Mouse (Mus musculus) lung, postnatal 0 days (tissue): ENCODE measurements at regions not wholly inside any gene's neighbourhood (a gene's known extent, or its start where the extent isn't known, plus 50 kb on each side); places are given as distances from the start of the nearest gene placed in this dataset.
"Not testable (repeated sequence)": the region's sequence is repeated elsewhere in the genome, so short reads cannot be mapped to it uniquely, and the experiment has no call there.

Experiments
- ATAC-seq: fragments of 200-750 bp; cut with Nextera tagmentation; 2 replicates; pipeline ENCODE4 v1.8.0; 2017; ENCODE audit warnings: moderate library complexity
- DNase-seq: peaks from one replicate; pipeline ENCODE4 v3.0.0-alpha.2; 2016; ENCODE audit warnings: low spot score
- H3K27ac ChIP-seq: fragments of 300-500 bp; sonication (generic); 2 replicates; pipeline ENCODE4 v1.5.1; 2014; ENCODE audit warnings: antibody characterized with exemption, mild to moderate bottlenecking, low read length, mixed read lengths
- H3K27me3 ChIP-seq: fragments of 300-500 bp; sonication (generic); replicated peaks from 2 replicates; pipeline ENCODE4 v1.6.1; 2014; ENCODE audit warnings: low read length, mixed read lengths; ENCODE audit not compliant: insufficient read depth
- H3K36me3 ChIP-seq: fragments of 300-500 bp; sonication (generic); 2 replicates; pipeline ENCODE4 v1.6.1; 2014; ENCODE audit warnings: low read length, mixed read lengths; ENCODE audit not compliant: insufficient read depth
- H3K4me1 ChIP-seq: fragments of 300-500 bp; sonication (generic); 2 replicates; pipeline ENCODE4 v1.6.1; 2014; ENCODE audit warnings: antibody characterized with exemption, low read depth, low read length, mixed read lengths; ENCODE audit not compliant: insufficient read depth
- H3K4me2 ChIP-seq: fragments of 300-500 bp; sonication (generic); replicated peaks from 2 replicates; pipeline ENCODE4 v1.6.1; 2014; ENCODE audit warnings: low read depth, mild to moderate bottlenecking, low read length, moderate library complexity, mixed read lengths
- H3K4me3 ChIP-seq: fragments of 300-500 bp; sonication (generic); 2 replicates; pipeline ENCODE4 v1.5.1; 2014; ENCODE audit warnings: low read depth, low read length
- H3K9ac ChIP-seq: fragments of 300-500 bp; sonication (generic); replicated peaks from 2 replicates; pipeline ENCODE4 v1.6.1; 2014; ENCODE audit warnings: low read depth, mild to moderate bottlenecking
- H3K9me3 ChIP-seq: fragments of 300-500 bp; sonication (generic); 2 replicates; pipeline ENCODE4 v1.6.1; 2016; ENCODE audit warnings: low read length, mixed read lengths
- CTCF ChIP-seq: IDR thresholded peaks from 2 replicates; pipeline ENCODE4 v1.5.1; 2016; ENCODE audit warnings: antibody characterized with exemption, mild to moderate bottlenecking
- EP300 ChIP-seq: IDR thresholded peaks from 2 replicates; pipeline ENCODE4 v1.6.1; 2016; ENCODE audit warnings: antibody characterized with exemption, mild to moderate bottlenecking, control low read depth
- WGBS: fragments of 180-500 bp; shearing (Covaris S2); extraction: QIAGEN DNeasy Blood & Tissue Kit; methylation state at CpG from one replicate; pipeline ENCODE4 v1.1.7; 2014; 5-methylcytosine and 5-hydroxymethylcytosine counted together

DNA sequence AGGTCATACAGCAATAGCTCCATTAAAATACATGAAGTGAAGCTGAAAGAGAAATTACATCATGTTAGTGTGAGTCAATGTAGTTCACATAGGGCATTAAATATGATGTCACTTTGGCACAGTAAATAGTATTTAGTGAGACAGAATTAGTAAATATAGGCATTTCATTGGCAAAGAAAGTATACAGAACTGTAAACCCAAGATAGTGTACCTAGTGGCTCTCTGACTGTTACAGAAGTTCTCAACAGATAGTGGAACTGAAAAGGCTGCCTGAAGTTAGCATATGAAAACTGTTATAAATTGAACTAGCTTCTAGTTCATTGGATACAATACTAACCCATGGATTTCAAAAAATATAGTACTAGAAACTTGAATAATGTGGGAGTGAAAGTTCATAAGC lies 1642.1 kb upstream of the Cdh6 start:
- H3K4me1 ChIP-seq, result no peaks in the 10 kb centered on the region
- H3K36me3 ChIP-seq, result no peaks in the 10 kb centered on the region
- no peak overlapping the region for H3K9ac ChIP-seq
- no peak for DNase-seq
- no peak overlapping the region for H3K4me2 ChIP-seq
- no peaks in the 10 kb centered on the region for H3K27me3 ChIP-seq
- no peak for ATAC-seq
- no peak overlapping the region for H3K27ac ChIP-seq
- H3K9me3 ChIP-seq, result no peaks in the 10 kb centered on the region
- no peak overlapping the region for H3K4me3 ChIP-seq
- TF ChIP-seq EP300 (no peak), CTCF (no peak)

DNA sequence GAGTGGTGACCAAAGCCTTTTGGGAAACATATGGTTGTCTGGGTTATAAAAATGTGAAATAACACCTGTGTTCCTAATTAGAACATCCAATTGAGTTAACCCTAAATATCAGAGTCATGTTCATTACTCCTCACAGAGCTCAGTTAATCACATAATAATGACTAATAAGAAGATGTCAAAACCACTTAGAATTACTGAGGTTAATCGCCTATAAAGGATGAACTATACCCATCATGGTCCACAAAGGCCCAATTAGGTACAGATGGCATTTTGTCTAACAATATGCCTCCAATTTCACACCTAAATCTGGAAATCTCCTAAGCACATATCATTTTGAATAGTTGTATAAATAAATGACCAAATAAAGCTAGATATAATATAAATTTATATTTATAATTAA lies 1633.4 kb upstream of the Cdh6 start:
- no peaks in the 10 kb centered on the region for H3K36me3 ChIP-seq
- H3K9me3 ChIP-seq, result no peaks in the 10 kb centered on the region
- H3K4me1 ChIP-seq, result no peaks in the 10 kb centered on the region
- no peak overlapping the region for H3K9ac ChIP-seq
- DNase-seq, result no peak
- no peak overlapping the region for H3K4me2 ChIP-seq
- TF ChIP-seq CTCF (no peak), EP300 (no peak)
- no peak overlapping the region for H3K4me3 ChIP-seq
- H3K27me3 ChIP-seq, result no peaks in the 10 kb centered on the region
- ATAC-seq, result no peak
- H3K27ac ChIP-seq, result no peak overlapping the region
- WGBS, result 50% methylated on average over 1 of the region's 1 CpGs

DNA sequence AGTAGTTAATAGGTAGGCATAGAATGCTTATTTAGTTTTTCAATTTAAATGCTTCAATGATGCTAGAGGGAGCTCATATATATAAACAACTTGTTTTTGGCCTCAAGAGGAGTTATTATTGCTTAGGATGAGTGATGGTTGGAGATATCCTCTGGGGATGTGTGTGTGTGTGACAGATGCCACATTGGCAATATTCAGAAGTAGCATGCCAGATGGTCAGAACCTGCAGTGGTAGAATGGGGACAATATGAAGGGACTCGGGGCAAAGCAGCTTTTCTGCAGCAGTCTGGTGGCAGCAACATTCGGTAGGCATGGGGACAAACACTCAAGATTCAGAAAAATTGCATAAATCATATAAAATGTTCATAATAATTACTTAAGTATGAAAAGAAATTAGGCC lies 1621.7 kb upstream of the Cdh6 start:
- Histone ChIP-seq H3K4me1 (no peaks in the 10 kb centered on the region), H3K9me3 (no peaks in the 10 kb centered on the region), H3K9ac (no peak overlapping the region), H3K27ac (no peak overlapping the region), H3K27me3 (no peaks in the 10 kb centered on the region), H3K36me3 (no peaks in the 10 kb centered on the region), H3K4me3 (no peak overlapping the region), H3K4me2 (no peak overlapping the region)
- 46% methylated on average over 2 of the region's 2 CpGs for WGBS
- TF ChIP-seq EP300 (no peak), CTCF (no peak)
- DNase-seq, result no peak
- no peak for ATAC-seq

DNA sequence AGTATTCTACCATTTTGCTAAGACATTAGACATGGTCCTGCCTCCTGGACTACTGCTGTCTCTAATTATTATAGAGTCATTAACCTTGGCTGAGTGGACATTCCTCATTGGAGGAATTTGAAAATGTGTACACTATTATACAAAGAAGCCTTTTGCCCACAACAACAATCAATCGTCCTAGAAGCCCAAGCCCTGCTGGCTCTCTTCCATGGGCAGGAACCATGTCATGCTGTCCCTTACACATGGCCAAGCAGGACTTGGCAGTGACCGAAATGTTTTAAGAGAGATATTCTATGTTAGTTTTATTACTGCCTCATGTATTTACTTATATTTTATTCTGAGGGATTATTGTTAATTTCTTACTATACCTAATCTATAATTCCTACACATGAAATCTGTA lies 1607.3 kb upstream of the Cdh6 start:
- Histone ChIP-seq H3K36me3 (no peaks in the 10 kb centered on the region), H3K9me3 (no peaks in the 10 kb centered on the region), H3K27me3 (no peaks in the 10 kb centered on the region), H3K4me3 (no peak overlapping the region), H3K27ac (no peak overlapping the region), H3K4me2 (no peak overlapping the region), H3K4me1 (no peaks in the 10 kb centered on the region), H3K9ac (no peak overlapping the region)
- DNase-seq (no peak), ATAC-seq (no peak)
- WGBS, result 74% methylated on average over 2 of the region's 2 CpGs
- no peak for TF ChIP-seq EP300
- no peak for TF ChIP-seq CTCF

DNA sequence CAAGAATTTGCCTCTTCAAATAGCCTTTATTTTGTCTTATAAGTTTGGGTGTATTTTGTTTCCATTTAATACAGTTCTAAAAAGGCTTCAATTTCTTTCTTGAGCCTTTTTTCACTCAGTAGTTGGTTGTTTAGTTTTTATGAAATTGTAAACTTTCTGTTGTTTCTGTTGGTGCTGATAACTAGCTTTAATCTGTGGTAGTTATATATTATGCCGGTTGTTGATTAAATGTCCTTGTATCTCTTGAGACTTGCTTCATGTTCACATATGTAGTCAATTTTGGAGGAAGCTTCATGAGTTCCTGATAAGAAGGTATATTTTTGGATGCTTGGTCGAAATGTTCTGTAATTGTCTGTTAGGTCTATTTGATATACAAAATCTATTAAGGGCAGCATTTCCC lies 1568.3 kb upstream of the Cdh6 start:
- H3K9ac ChIP-seq, result no peak overlapping the region
- no peak for TF ChIP-seq EP300
- TF ChIP-seq CTCF, result no peak
- H3K27ac ChIP-seq, result no peak overlapping the region
- no peak for DNase-seq
- H3K4me2 ChIP-seq, result no peak overlapping the region
- no peaks in the 10 kb centered on the region for H3K36me3 ChIP-seq
- no peak for ATAC-seq
- no peak overlapping the region for H3K4me3 ChIP-seq
- H3K27me3 ChIP-seq, result no peaks in the 10 kb centered on the region
- no peaks in the 10 kb centered on the region for H3K4me1 ChIP-seq
- no peaks in the 10 kb centered on the region for H3K9me3 ChIP-seq
- 76% methylated on average over 2 of the region's 2 CpGs for WGBS

DNA sequence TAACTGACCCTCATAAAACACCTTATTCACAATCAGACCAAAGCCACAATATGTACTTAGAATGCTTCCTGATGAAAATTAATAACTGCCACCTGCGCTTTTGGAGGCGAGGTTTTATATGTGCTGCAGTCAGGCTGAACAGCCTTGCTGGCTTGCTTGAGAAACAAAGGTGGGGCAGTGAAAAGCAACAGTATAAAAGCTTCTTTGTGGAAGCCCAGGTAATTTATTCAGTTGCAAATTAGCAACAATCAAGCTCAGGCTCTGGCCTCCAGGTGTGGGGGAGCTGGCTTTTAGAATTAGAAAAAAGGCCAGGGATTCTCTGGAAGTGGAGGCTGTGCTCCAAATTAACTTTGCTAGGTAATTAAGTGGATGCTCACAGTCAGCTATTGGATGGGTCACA lies 1524.5 kb upstream of the Cdh6 start:
- not testable (repeated sequence) for ATAC-seq, H3K4me1 ChIP-seq, H3K4me3 ChIP-seq, H3K9me3 ChIP-seq, DNase-seq, H3K4me2 ChIP-seq, H3K9ac ChIP-seq, H3K27me3 ChIP-seq, H3K27ac ChIP-seq, H3K36me3 ChIP-seq
- whole genome bisulfite sequencing, result 83% methylated on average over 2 of the region's 2 CpGs

DNA sequence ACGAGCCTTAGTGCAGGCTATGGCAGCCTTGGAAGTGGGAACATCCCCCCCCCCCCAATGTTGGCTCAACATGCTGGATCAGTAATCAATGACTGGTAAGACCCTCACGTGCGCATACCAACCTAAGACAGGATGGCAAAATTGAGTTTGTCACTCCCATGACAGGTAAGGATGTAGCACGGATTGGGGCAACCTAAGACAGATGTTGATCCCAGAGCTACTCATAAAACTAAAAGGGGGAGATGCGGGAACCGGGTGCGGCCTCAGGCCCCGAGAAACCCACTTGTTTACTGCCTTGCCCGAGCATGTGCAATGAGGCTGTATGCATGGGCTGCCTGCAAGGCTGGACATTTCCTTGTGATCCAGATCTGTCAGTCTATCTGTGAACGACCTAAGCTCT lies 1523.0 kb upstream of the Cdh6 start:
- no peak overlapping the region for H3K4me3 ChIP-seq
- no peaks in the 10 kb centered on the region for H3K36me3 ChIP-seq
- H3K27me3 ChIP-seq, result no peaks in the 10 kb centered on the region
- no peak overlapping the region for H3K4me2 ChIP-seq
- no peaks in the 10 kb centered on the region for H3K4me1 ChIP-seq
- 86% methylated on average over 10 of the region's 10 CpGs for WGBS
- H3K9me3 ChIP-seq, result no peaks in the 10 kb centered on the region
- TF ChIP-seq CTCF (no peak), EP300 (no peak)
- DNase-seq, result no peak
- H3K9ac ChIP-seq, result no peak overlapping the region
- no peak for ATAC-seq
- no peak overlapping the region for H3K27ac ChIP-seq
